10 mouse cellular contexts compared by ENCODE assay signal in the genomic region with DNA sequence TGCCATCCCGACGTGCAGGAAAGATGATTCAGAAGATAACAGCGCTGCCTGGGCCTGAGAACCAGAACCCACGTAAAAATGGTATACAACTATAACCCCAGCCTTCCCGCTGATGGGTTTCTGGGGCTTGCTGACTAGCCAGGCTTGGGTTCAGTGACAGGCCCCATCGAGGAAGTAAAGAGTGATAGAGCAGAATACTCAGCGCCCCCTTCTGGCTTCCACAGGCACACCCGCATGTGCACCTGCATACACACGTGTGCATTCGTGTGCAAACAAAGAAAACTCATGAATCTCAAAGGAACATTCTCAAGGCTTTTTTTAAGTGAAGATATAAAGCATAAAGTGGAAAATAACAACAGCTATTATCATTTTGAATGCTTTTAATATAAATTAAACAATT. TPM values are rescaled to one million over a fixed set of nuclear protein-coding genes. Genes with fewer than 3 reads are reported as not detected.
DNase-seq lines count a peak whose midpoint lies in the region; TF ChIP-seq lines count a peak whose summit lies in the region.
"Had no signal": no experiment of that assay in that cellular context is flagged by ENCODE, and none has a peak within 500 bp of the region (broad histone marks: within the 10 kb centered on the region; RNA-seq: fewer than 3 reads in every experiment).

No protein-coding gene starts in this region.

- WGBS in liver, adult 2 months, result 64% methylated on average over 10 of the region's 10 CpGs

- H3K36me3 ChIP-seq in liver, adult 2 months (ENCODE audit: control insufficient read depth, insufficient read depth, low read length), result no peaks in the 10 kb centered on the region
- no peaks in the 10 kb centered on the region for H3K36me3 ChIP-seq in ES-Bruce4 (ENCODE audit: control insufficient read depth, insufficient read depth, low read length, poor library complexity, severe bottlenecking)
- H3K36me3 ChIP-seq: heart, embryonic 12.5 days had no signal

- no peak overlapping the region for H3K4me3 ChIP-seq in liver, adult 2 months (ENCODE audit: insufficient read depth, low read depth, low read length)
- no peak overlapping the region for H3K4me3 ChIP-seq in ES-Bruce4 (ENCODE audit: low read depth, low read length)
- H3K4me3 ChIP-seq: heart, embryonic 12.5 days had no signal

- intact Hi-C loops in left cerebral cortex, postnatal 25 days (cut with DNase I), result no loop called here

- no peaks in the 10 kb centered on the region for H3K9me3 ChIP-seq in ES-Bruce4 (replicated peaks; ENCODE audit: control insufficient read depth, insufficient read depth, low read length, poor library complexity, severe bottlenecking)
- H3K9me3 ChIP-seq: heart, embryonic 12.5 days had no signal

- no peaks in the 10 kb centered on the region for H3K79me2 ChIP-seq in liver, adult 2 months (ENCODE audit: control insufficient read depth, insufficient read depth, low read length)

- H3K9ac ChIP-seq in liver, adult 2 months (ENCODE audit: low read depth, low read length), result no peak overlapping the region
- H3K9ac ChIP-seq in ES-Bruce4 (ENCODE audit: low read depth, poor library complexity, severe bottlenecking), result no peak overlapping the region
- H3K9ac ChIP-seq: heart, embryonic 12.5 days had no signal

- no peak for DNase-seq in liver, adult 2 months (ENCODE audit: extremely low read depth, low read depth, low spot score)
- no peak for DNase-seq in liver
- DNase-seq in embryo, embryonic 11 days, result peak; percentile 39
- peak; percentile 49 to 60 for DNase-seq in thymus, adult 18-20 months
- DNase-seq in left cerebral cortex, postnatal 25 days (ENCODE audit: low spot score in 2 of 2), result no peak
- no peak for DNase-seq in layer of hippocampus, adult 9-10 months (ENCODE audit: low spot score)
- DNase-seq in right cerebral cortex, adult 18-20 months, result no peak
- DNase-seq: adrenal gland, adult 8-10 months had no signal

- no peak for TF ChIP-seq POLR2A in liver, adult 2 months (IDR thresholded peaks at IDR 0.05; ENCODE audit: extremely low read depth, insufficient read depth, low read length)
- TF ChIP-seq POLR2A in ES-Bruce4 (IDR thresholded peaks at IDR 0.05; ENCODE audit: insufficient read depth, low read length), result no peak

- H3K27ac ChIP-seq in liver, adult 2 months (replicated peaks; ENCODE audit: insufficient read depth, low read depth, low read length), result no peak overlapping the region
- H3K27ac ChIP-seq in ES-Bruce4 (ENCODE audit: insufficient read depth, low read length), result no peak overlapping the region

- peaks cover 5% of the 10 kb centered on the region for H3K4me1 ChIP-seq in liver, adult 2 months (ENCODE audit: control insufficient read depth, insufficient read depth, low read length)
- no peaks in the 10 kb centered on the region for H3K4me1 ChIP-seq in ES-Bruce4 (ENCODE audit: control insufficient read depth, insufficient read depth, low read length)
- H3K4me1 ChIP-seq: heart, embryonic 12.5 days had no signal

- peak; percentile 42 for TF ChIP-seq CTCF in liver, adult 2 months (IDR thresholded peaks at IDR 0.05; ENCODE audit: low read depth, low read length)
- TF ChIP-seq CTCF in ES-Bruce4 (IDR thresholded peaks at IDR 0.05; ENCODE audit: low read depth, low read length), result peak; percentile 68

- TF ChIP-seq EP300 in ES-Bruce4 (IDR thresholded peaks at IDR 0.05; ENCODE audit: insufficient read depth, low read depth, low read length), result no peak

- no peaks in the 10 kb centered on the region for H3K27me3 ChIP-seq in liver, adult 2 months (ENCODE audit: control insufficient read depth, insufficient read depth, low read length)
- H3K27me3 ChIP-seq in ES-Bruce4 (ENCODE audit: control insufficient read depth, insufficient read depth, low read length, poor library complexity, severe bottlenecking), result no peaks in the 10 kb centered on the region

RNA-seq across cellular contexts. Expression of a gene that starts 1.5 kb away (rescaled TPM):
- total RNA-seq in liver, adult 2 months (2014; rRNA removed), result 22.1 and 36.8 TPM in 2 replicates
- polyA plus RNA-seq in liver, adult 2 months (2012; rRNA removed), result 3.0 and 5.2 TPM in 2 replicates
- 0.52 and 0.93 TPM in 2 replicates for polyA plus RNA-seq in ES-Bruce4 (2011; ENCODE audit: insufficient read depth, insufficient read length, low read depth, missing spikeins)
- not detected for total RNA-seq in left cerebral cortex, postnatal 25 days (2021)
- polyA plus RNA-seq: heart, embryonic 12.5 days had no signal

RNA-seq across cellular contexts. Expression of a gene that starts 2.1 kb away (rescaled TPM):
- total RNA-seq in liver, adult 2 months (2014; rRNA removed), result not detected in 2 replicates
- polyA plus RNA-seq in liver, adult 2 months (2012; rRNA removed), result 0.04 TPM in 1 of 2 replicates, not detected in the other
- polyA plus RNA-seq in ES-Bruce4 (2011; ENCODE audit: insufficient read depth, insufficient read length, low read depth, missing spikeins), result 0.30 TPM in 1 of 2 replicates, not detected in the other
- not detected for total RNA-seq in left cerebral cortex, postnatal 25 days (2021)
- polyA plus RNA-seq: heart, embryonic 12.5 days had no signal

RNA-seq across cellular contexts. Expression of a gene that starts 58.8 kb away (rescaled TPM):
- not detected in 2 replicates for total RNA-seq in liver, adult 2 months (2014; rRNA removed)
- not detected in 2 replicates for polyA plus RNA-seq in liver, adult 2 months (2012; rRNA removed)
- polyA plus RNA-seq in ES-Bruce4 (2011; ENCODE audit: insufficient read depth, insufficient read length, low read depth, missing spikeins), result 0.58 TPM in 1 of 2 replicates, not detected in the other
- under 1 TPM in 1 of 2 experiments, not detected in 1; 0.39 TPM for total RNA-seq in left cerebral cortex, postnatal 25 days (2021)
- polyA plus RNA-seq: heart, embryonic 12.5 days had no signal

Comparison
In these comparisons a context has a peak if more than half of its experiments do, and no peak if none do; other contexts are left out.
1. DNase-seq: peak in embryo, embryonic 11 days (single experiment) and thymus, adult 18-20 months (2 of 2); none in liver, adult 2 months (single experiment), liver (single experiment), left cerebral cortex, postnatal 25 days (0 of 2), layer of hippocampus, adult 9-10 months (single experiment) and right cerebral cortex, adult 18-20 months (single experiment).
2. RNA of a gene that starts 1.5 kb away (total RNA-seq): 22.1 to 36.8 TPM in liver, adult 2 months; not detected in left cerebral cortex, postnatal 25 days; every median in the first group is over 10 times any median in the second.